Mouse (Mus musculus): Measurements from ENCODE around the gene Slc29a4.

GRCm38 (mm10) chr5:142703569-142703968 lies 11.3 kb downstream of the Slc29a4 start:
- no peak for TF ChIP-seq CTCF (IDR thresholded peaks at IDR 0.05; ENCODE audit: low read depth)
- no peak for TF ChIP-seq EP300 (IDR thresholded peaks at IDR 0.05; ENCODE audit: low read depth)

All from liver, postnatal 0 days (tissue).